8 mouse cellular contexts compared by ENCODE assay signal in genomic region chr16:33584455-33585082, GRCm38 (mm10).
A peak's percentile ranks its signal among the peaks of the same experiment; 100 is the strongest.
DNase-seq lines count a peak whose midpoint lies in the region; ATAC-seq and TF ChIP-seq lines count a peak whose summit lies in the region.

No protein-coding gene starts in this region.

- ATAC-seq in forebrain, embryonic 16.5 days = peak; percentile 72
- peak; percentile 48 for ATAC-seq in intestine, embryonic 14.5 days (replicated peaks; ENCODE audit: low FRiP score, low TSS enrichment, low read depth)
- ATAC-seq in neutrophil, adult 5-6 weeks (ENCODE audit: extremely low read depth, insufficient number of reproducible peaks, low FRiP score, poor library complexity, severe bottlenecking) = peak; percentile 47

- DNase-seq in liver, adult 2 months (ENCODE audit: extremely low read depth, low read depth, low spot score) = no peak
- DNase-seq in liver = no peak
- peak; percentile 72 for DNase-seq in intestine, embryonic 14.5 days (ENCODE audit: low spot score)
- no peak for DNase-seq in lung, adult 2 months
- DNase-seq in cerebellum, postnatal 4 days (ENCODE audit: low spot score in 2 of 2) = no peak
- DNase-seq in layer of hippocampus, adult 18-20 months (ENCODE audit: low spot score in 2 of 2) = no peak

- H3K4me3 ChIP-seq in liver, adult 2 months (ENCODE audit: insufficient read depth, low read depth, low read length) = no peak overlapping the region
- peak overlapping the region; percentile 16 for H3K4me3 ChIP-seq in forebrain, embryonic 16.5 days (replicated peaks; ENCODE audit: low read length)
- 0 out of 2 replicates have a peak overlapping the region, but pooled peaks have one; percentile 8 for H3K4me3 ChIP-seq in intestine, embryonic 14.5 days (ENCODE audit: low read depth, low read length)
- H3K4me3 ChIP-seq in lung, adult 2 months (replicated peaks; ENCODE audit: extremely low read depth, low read depth, low read length) = peak overlapping the region; percentile 4

- H3K9ac ChIP-seq in liver, adult 2 months (ENCODE audit: low read depth, low read length) = peak overlapping the region; percentile 9; the same call in 1 of the 2 replicates
- peak overlapping the region; percentile 43 for H3K9ac ChIP-seq in forebrain, embryonic 16.5 days (replicated peaks; ENCODE audit: low read depth, low read length)
- H3K9ac ChIP-seq in intestine, embryonic 14.5 days (ENCODE audit: low read length) = peak overlapping the region; percentile 15

- peak overlapping the region; percentile 45 for H3K4me2 ChIP-seq in forebrain, embryonic 16.5 days (ENCODE audit: low read length)
- peak overlapping the region; percentile 41 for H3K4me2 ChIP-seq in intestine, embryonic 14.5 days (ENCODE audit: low read length)

- peak overlapping the region; percentile 73 for H3K27ac ChIP-seq in liver, adult 2 months (replicated peaks; ENCODE audit: insufficient read depth, low read depth, low read length)
- peak overlapping the region; percentile 72 for H3K27ac ChIP-seq in forebrain, embryonic 16.5 days (ENCODE audit: low read length)
- peak overlapping the region; percentile 93 for H3K27ac ChIP-seq in intestine, embryonic 14.5 days (ENCODE audit: low read depth)

- no peaks in the 10 kb centered on the region for H3K36me3 ChIP-seq in liver, adult 2 months (ENCODE audit: control insufficient read depth, insufficient read depth, low read length)
- no peaks in the 10 kb centered on the region for H3K36me3 ChIP-seq in forebrain, embryonic 16.5 days (ENCODE audit: control insufficient read depth, insufficient read depth)
- no peaks in the 10 kb centered on the region for H3K36me3 ChIP-seq in intestine, embryonic 14.5 days (ENCODE audit: control insufficient read depth, insufficient read depth, low read length)

- no peak for TF ChIP-seq POLR2A in liver, adult 2 months (IDR thresholded peaks at IDR 0.05; ENCODE audit: extremely low read depth, insufficient read depth, low read length)
- no peak for TF ChIP-seq POLR2A in lung, adult 2 months (IDR thresholded peaks at IDR 0.05; ENCODE audit: borderline replicate concordance, extremely low read depth, low read depth, low read length)

- TF ChIP-seq CTCF in liver, adult 2 months (IDR thresholded peaks at IDR 0.05; ENCODE audit: low read depth, low read length) = no peak
- no peak for TF ChIP-seq CTCF in lung, adult 2 months (IDR thresholded peaks at IDR 0.05; ENCODE audit: insufficient read depth, low read length)

- no peaks in the 10 kb centered on the region; the same call in 1 of the 2 replicates for H3K9me3 ChIP-seq in forebrain, embryonic 16.5 days (ENCODE audit: control insufficient read depth, low read length)
- no peaks in the 10 kb centered on the region for H3K9me3 ChIP-seq in intestine, embryonic 14.5 days (ENCODE audit: control insufficient read depth, low read length)

- 41% methylated on average over 13 of the region's 13 CpGs for whole genome bisulfite sequencing in liver, adult 2 months
- 16% methylated on average over 13 of the region's 13 CpGs for WGBS in forebrain, embryonic 16.5 days
- WGBS in intestine, embryonic 14.5 days = 18% methylated on average over 13 of the region's 13 CpGs
- WGBS in lung, adult 2 months = 13% methylated on average over 13 of the region's 13 CpGs

- H3K27me3 ChIP-seq in liver, adult 2 months (ENCODE audit: control insufficient read depth, insufficient read depth, low read length) = no peaks in the 10 kb centered on the region
- H3K27me3 ChIP-seq in forebrain, embryonic 16.5 days (replicated peaks; ENCODE audit: control insufficient read depth, insufficient read depth, low read length) = no peaks in the 10 kb centered on the region
- no peaks in the 10 kb centered on the region for H3K27me3 ChIP-seq in intestine, embryonic 14.5 days (replicated peaks; ENCODE audit: control insufficient read depth, insufficient read depth, low read length)

- H3K4me1 ChIP-seq in liver, adult 2 months (ENCODE audit: control insufficient read depth, insufficient read depth, low read length) = peaks cover 11% of the 10 kb centered on the region
- peaks cover 29% of the 10 kb centered on the region for H3K4me1 ChIP-seq in forebrain, embryonic 16.5 days (replicated peaks; ENCODE audit: control insufficient read depth, insufficient read depth, low read length)
- H3K4me1 ChIP-seq in intestine, embryonic 14.5 days (replicated peaks; ENCODE audit: control insufficient read depth, insufficient read depth, low read length) = peaks cover 44% of the 10 kb centered on the region
- peaks cover 32% of the 10 kb centered on the region for H3K4me1 ChIP-seq in lung, adult 2 months (ENCODE audit: control insufficient read depth, insufficient read depth, low read length)

- H3K79me2 ChIP-seq in liver, adult 2 months (ENCODE audit: control insufficient read depth, insufficient read depth, low read length) = no peaks in the 10 kb centered on the region
